Mouse (Mus musculus) skeletal muscle tissue, postnatal 0 days (tissue): ENCODE measurements around the gene Krt75. TPM values are rescaled to one million over a fixed set of nuclear protein-coding genes. Genes with fewer than 3 reads are reported as not detected.

Experiments used
- microRNA-seq, 2 experiments: library from miRNA; unstranded; fragments of <30 nt; microRNA quantifications; one replicate each; pipeline ENCODE4; 2016
- polyA plus RNA-seq: library from polyadenylated mRNA; unstranded; fragments of >200 nt; fragmentation: Nextera tagmentation; extraction: Ambion mirVana; gene quantifications from 2 replicates; pipeline ENCODE4 v1.2.1, GENCODE M21; 2015

The Krt75 gene
- polyA plus RNA-seq = not detected in 2 replicates

DNA sequence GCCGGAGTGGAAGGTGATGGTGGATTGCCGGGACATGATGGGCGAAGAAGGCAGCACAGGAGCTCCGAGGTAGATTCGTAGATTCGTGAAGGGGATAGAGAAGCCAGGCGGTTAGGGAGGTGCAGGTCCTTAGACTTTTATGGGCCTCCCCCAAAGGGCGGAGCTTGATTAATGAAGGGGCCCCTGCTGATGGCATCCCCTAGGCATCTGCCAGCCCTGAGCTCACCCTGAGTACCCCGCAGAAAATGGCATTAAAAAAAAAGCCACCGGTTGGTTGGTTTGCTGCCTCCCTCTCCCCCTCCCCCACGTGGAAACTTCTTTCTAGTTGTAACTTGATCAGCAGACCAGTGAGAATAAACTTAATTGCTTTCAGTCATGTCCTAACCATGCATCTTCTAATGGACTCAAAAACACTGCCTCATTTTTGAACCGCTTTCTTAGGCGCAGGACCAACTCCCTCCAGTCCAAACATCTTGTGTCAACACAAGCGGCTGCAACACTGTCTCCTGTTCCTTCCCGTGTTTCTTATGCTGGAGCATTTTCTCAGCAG, at the start of gene Krt75:
Gene Krt75 (minus strand): TSS at position 109 of the 550 bp plus-strand sequence.

DNA sequence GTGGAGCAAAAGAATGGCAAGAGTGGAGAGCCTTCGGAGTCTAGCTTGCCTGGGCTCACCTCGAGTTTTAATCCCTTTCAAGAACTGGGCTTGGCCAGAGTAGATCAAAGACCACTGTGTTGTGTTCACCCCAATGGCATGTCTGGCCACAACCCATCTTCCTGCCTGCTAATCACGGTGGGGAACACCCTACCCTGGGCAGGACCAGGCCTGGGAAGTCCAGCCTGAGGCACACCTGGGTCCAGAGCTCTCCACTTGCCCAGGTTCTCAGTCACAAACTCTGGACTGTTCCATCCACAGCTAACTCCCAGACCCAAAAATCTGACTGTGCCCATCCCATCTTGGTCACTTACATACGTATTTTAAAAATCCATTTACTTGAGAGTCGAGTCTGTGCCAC, 10.9 kb downstream of the Krt75 start, which contains the start of gene Krt90:
Gene Krt90 (minus strand): TSS at position 101 of the 400 bp plus-strand sequence.

DNA sequence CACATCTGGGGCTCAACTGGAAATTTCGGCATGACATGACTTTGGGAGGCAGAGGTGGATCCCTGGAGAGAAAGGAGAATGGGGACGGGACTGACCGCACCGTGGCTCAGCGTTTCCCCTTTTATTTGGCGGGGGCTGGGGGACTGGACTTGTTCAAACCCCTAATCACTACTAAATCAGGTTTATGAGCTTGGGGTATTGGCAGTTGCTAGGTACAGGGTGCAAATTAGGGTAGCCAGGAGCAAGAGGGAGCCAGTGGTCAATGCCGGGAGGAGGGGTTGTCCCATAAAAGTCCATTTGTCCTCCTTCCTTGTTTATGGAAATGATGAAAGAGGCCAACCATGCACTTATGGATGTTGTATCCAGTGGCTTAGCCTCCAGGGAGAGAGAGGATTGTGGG, 23.1 kb downstream of the Krt75 start, which contains the start of gene Krt82:
Gene Krt82 (minus strand): TSS at position 101 of the 400 bp plus-strand sequence.

DNA sequence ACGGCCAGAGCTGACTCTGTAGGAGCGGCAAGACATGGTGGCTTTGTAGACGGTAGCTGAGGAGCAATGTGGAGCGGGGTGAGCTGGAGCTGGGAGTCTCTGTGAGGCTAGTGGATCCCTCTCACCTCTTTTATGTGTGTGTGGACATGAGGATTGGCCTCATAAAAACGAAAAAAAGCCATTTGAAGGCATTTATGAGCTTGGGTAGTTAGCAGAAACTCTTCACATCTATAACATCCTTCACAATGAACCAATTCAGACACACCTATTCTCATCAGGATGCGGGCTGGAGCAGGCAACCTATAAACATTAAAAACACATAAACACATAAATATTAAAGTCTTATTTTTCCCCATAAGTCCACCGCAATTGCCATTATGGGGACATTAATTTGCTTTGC, 41.0 kb downstream of the Krt75 start, which contains the start of gene Krt84:
Gene Krt84 (minus strand): TSS at position 101 of the 400 bp plus-strand sequence.

DNA sequence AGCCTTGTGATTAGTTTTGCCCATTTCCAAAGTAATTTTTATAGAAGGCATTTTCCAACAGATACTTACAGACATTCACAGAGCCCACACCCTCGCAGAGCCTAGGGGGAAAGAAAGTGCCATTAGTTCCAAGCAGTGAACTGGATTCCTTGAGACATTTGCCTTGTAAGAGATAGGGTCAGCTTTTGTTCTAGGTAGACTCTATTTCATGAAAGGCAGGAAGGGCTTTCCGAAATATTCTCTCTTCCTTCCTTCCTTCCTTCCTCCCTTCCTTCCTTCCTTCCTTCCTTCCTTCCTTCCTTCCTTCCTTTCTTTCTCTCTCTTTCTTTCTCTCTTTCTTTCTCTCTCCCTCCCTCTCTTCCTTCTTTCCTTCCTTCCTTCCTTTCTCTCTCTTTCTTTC, 56.5 kb downstream of the Krt75 start, which contains the start of gene Gm49425:
Gene Gm49425 (minus strand): TSS at position 101 of the 400 bp plus-strand sequence.

Small RNAs within 50 kb of the gene (microRNA-seq; reads per million reads assigned to microRNA genes)
- 0 reads per million in 2 experiments for gene Gm44393
- gene Gm44460 = 0 reads per million in 2 experiments

Other genes starting within 250 kb of the Krt75 start
- 2.1 and 3.3 TPM in 2 replicates for gene Krt80, start 203.7 kb downstream of the Krt75 start, polyA plus RNA-seq
- 0.15 and 0.24 TPM in 2 replicates for gene Krt7, start 162.9 kb downstream of the Krt75 start, polyA plus RNA-seq
- gene Krt87, start 135.1 kb downstream of the Krt75 start, polyA plus RNA-seq = 0.05 TPM in 1 of 2 replicates, not detected in the other
- gene Krt88, start 126.2 kb downstream of the Krt75 start, polyA plus RNA-seq = not detected in 2 replicates
- gene Krt81, start 110.2 kb downstream of the Krt75 start, polyA plus RNA-seq = not detected in 2 replicates
- not detected in 2 replicates for gene Krt86, start 100.4 kb downstream of the Krt75 start, polyA plus RNA-seq
- not detected in 2 replicates for gene Krt83, start 82.4 kb downstream of the Krt75 start, polyA plus RNA-seq
- not detected in 2 replicates for gene Gm49425, start 56.6 kb downstream of the Krt75 start, polyA plus RNA-seq
- not detected in 2 replicates for gene Krt84, start 41.1 kb downstream of the Krt75 start, polyA plus RNA-seq
- not detected in 2 replicates for gene Krt82, start 23.2 kb downstream of the Krt75 start, polyA plus RNA-seq
- gene Krt90, start 11.0 kb downstream of the Krt75 start, polyA plus RNA-seq = not detected in 2 replicates
- gene Gm5414, start 54.3 kb upstream of the Krt75 start, polyA plus RNA-seq = not detected in 2 replicates
- gene Gm5478, start 73.5 kb upstream of the Krt75 start, polyA plus RNA-seq = not detected in 2 replicates
- not detected in 2 replicates for gene Krt6b, start 106.4 kb upstream of the Krt75 start, polyA plus RNA-seq
- gene Krt6a, start 120.4 kb upstream of the Krt75 start, polyA plus RNA-seq = not detected in 2 replicates
- 40.5 TPM in 1 of 2 replicates, not detected in the other for gene Krt5, start 139.0 kb upstream of the Krt75 start, polyA plus RNA-seq
- gene Krt71, start 169.2 kb upstream of the Krt75 start, polyA plus RNA-seq = not detected in 2 replicates
- not detected in 2 replicates for gene Krt72, start 212.6 kb upstream of the Krt75 start, polyA plus RNA-seq
- not detected in 2 replicates for gene Krt73, start 228.4 kb upstream of the Krt75 start, polyA plus RNA-seq
- not detected in 2 replicates for gene Krt2, start 244.3 kb upstream of the Krt75 start, polyA plus RNA-seq